Mouse (Mus musculus) mouse trophoblast stem cell (cell line): Measurements from ENCODE around the gene Slc35b3.

ENCODE experiments used
- in situ Hi-C, 2 experiments: fragments of 300-500 bp; cut with MseI, MboI; formaldehyde crosslinking; loops; 2 replicates in 1 of 2; 3 replicates in 1 of 2; pipeline ENCODE4 v1.15.1; 2025

The Slc35b3 gene

DNA sequence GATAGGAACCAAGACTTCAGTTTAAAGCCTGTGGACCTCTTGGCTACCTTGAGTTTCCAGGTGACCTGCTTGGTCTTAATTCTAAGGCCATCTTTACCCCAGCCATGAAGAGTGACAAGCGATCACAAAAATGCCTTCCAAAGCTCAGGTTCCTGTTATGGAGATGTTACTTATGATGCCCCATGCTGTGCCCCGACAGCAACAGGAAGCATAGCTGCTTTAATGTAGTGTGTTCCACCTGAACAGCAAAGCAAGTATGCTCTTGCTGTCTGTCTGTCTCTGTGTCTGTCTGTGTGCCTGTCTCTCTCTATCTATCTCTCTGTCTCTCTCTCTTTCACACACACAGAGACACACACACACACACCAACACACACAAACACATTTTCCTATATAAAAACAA, 22.2 kb downstream of the Slc35b3 start:
- in situ Hi-C loops: no loop called here

DNA sequence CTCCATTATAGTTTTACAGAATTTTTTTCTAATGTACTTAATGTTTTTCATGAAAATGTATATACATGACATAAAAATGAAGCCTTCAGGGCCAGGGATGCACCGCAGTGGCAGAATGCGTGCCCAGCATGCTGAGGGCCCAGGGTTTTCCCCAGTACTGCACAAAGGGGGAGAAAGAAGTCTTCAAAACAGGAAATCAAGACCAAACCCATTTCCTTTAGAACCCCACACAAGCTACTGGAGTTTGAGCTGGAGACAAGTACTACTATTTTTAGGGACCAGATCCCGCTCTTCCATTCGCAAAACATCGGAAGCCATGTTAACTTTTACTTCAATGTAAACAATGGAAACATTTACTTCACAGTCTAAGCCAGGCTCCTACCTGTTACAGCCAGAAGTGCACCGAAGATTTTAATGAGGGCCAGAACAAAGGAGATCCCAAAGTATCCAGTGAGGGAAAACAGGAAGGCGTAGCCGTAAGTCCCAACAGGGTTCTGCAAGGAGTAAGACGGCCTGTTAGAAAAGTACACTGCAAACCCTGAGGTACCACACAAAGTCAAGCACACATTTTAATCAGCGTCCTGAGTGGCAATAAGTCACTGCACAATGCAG, 23.7 kb downstream of the Slc35b3 start:
- in situ Hi-C loops: no loop called here

DNA sequence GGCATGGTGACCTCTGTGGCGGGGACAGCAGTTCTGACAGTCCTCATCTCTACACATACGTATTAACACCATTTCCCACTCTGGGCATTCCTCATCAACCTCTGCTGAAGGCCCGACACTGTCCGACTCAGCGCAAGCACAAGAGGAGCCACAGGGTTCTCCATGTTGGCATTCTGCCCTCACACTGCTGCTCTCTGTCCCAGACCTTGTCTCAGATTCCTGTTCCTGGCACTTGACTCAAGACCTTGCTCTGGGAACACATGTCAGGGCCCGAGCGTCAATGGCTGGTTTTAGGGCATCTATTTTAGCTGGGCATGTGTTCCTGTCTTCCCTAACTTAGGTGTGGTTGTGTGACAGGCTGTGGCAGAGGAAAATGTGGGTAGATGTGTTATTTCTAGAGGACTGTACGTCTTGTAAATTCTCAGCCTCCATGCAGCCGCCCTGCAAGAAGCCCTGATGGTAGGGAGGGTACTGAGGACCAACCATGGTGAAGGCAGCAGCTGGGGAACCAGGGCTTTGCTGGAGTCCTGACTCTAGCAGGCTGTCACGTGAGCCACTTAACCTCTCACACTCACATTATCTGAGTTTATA, 24.7 kb downstream of the Slc35b3 start:
- in situ Hi-C loops: no loop called here

DNA sequence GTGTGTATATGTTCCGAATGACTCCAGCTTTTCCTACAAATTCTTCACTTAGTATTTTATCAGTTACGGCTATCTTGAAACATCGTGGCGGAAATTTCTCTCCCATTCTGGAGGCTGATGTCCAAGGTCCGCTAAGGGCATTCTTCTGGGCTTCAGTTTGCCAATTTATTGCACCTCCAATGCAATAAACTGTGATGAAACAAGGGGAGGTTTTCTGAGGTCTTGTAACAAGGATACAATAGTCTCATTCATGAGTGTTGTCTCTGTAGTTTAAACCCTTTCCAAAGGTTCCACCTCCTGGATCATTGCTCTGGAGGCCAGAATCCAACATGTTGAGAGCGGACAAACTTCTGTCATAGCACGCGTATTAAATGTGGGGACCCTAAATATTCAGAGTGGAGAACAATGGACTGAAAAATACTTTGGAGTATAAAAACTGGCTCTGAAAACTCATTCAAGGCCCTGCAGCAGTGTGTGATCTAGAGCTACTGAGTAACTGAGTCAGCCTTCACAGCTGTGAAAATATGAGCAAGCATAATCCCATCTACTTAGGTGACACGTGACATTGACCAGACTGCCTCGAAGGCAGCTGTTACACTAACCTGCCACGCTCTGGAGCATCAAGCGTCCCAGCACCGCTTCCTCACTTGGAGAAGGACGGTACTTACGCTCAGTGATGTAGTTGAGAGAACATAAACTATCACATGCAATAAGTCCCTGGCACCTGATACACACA, 30.7 kb downstream of the Slc35b3 start:
- in situ Hi-C loops: no loop called here

DNA sequence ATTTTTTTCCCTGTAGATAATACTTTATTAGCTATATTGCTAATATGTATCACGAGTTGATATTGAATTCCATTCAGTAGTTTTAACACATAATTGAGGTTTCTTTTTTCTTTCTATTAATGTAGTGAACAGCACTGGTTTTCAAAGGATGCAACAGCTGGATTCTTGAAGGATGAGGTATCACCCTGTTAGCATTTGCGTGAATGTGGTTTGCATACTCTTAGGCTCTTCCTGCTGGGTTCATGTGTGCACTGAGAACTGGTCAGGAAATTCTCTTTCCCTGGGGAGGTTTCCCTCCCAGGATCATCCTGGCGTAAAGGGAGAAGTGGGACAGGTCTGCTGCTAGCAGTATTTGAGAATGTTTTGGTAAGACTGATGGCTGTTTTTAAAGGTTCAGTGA, 38.0 kb downstream of the Slc35b3 start:
- in situ Hi-C loops: no loop called here

GRCm38 (mm10) chr13:38921306-38921705, 39.4 kb downstream of the Slc35b3 start:
- in situ Hi-C loops: no loop called here

- in situ Hi-C loops: no loop called here
Measured at GRCm38 (mm10) chr13:38918188-38918885, 42.3 kb downstream of the Slc35b3 start.

GRCm38 (mm10) chr13:38917556-38917955, 43.1 kb downstream of the Slc35b3 start:
- in situ Hi-C loops: no loop called here

DNA sequence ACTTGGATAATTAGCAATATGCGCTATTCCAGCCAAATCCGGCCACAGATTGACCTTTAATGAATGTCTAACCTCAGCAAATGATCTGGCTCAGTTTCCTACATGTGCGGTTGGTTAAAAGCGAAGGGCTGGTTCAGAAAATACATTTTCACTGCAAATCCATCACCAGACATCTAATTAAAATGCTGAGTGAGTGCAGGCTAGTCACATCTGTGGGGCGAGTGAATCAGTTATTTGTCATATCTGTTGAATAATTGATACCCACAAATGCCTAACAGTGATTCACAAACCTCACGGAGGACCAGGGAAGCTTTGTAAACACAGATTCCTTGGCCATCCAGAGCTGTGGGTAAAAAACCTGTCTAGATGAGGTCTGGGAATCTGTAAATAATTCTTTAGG, 45.9 kb downstream of the Slc35b3 start:
- in situ Hi-C loops: no loop called here

GRCm38 (mm10) chr13:38892364-38892763, 68.3 kb downstream of the Slc35b3 start:
- in situ Hi-C loops: no loop called here
